Mouse (Mus musculus) liver, embryonic 13.5 days (tissue): ENCODE results near the gene Agap1. TPM values are rescaled to one million over a fixed set of nuclear protein-coding genes. Genes with fewer than 3 reads are reported as not detected.

Experiments
- ATAC-seq: fragments of 200-750 bp; cut with Nextera tagmentation; 2 replicates; pipeline ENCODE4 v1.8.0; 2017; ENCODE audit warnings: low read depth, mild to moderate bottlenecking, moderate number of reproducible peaks, moderate library complexity
- DNase-seq: peaks from one replicate; pipeline ENCODE4 v3.0.0; 2022
- H3K27ac ChIP-seq: fragments of 300-500 bp; sonication (generic); 2 replicates; pipeline ENCODE4 v1.5.1; 2015; ENCODE audit warnings: moderate library complexity, mild to moderate bottlenecking, inconsistent platforms
- H3K27me3 ChIP-seq: fragments of 300-500 bp; sonication (generic); 2 replicates; pipeline ENCODE4 v1.6.1; 2015; ENCODE audit warnings: mild to moderate bottlenecking, inconsistent platforms
- H3K36me3 ChIP-seq: fragments of 300-500 bp; sonication (generic); 2 replicates; pipeline ENCODE4 v1.6.1; 2015; ENCODE audit warnings: mild to moderate bottlenecking, inconsistent platforms
- H3K4me1 ChIP-seq: fragments of 300-500 bp; sonication (generic); replicated peaks from 2 replicates; pipeline ENCODE4 v1.6.1; 2015; ENCODE audit warnings: inconsistent platforms
- H3K4me2 ChIP-seq: fragments of 300-500 bp; sonication (generic); 2 replicates; pipeline ENCODE4 v1.6.1; 2015; ENCODE audit warnings: inconsistent platforms, mild to moderate bottlenecking, moderate library complexity
- H3K4me3 ChIP-seq: fragments of 300-500 bp; sonication (generic); replicated peaks from 2 replicates; pipeline ENCODE4 v1.5.1; 2015; ENCODE audit warnings: mild to moderate bottlenecking, inconsistent platforms
- H3K9ac ChIP-seq: fragments of 300-500 bp; sonication (generic); 2 replicates; pipeline ENCODE4 v1.6.1; 2015; ENCODE audit warnings: mild to moderate bottlenecking, inconsistent platforms
- H3K9me3 ChIP-seq: fragments of 300-500 bp; sonication (generic); replicated peaks from 2 replicates; pipeline ENCODE4 v1.6.1; 2016; ENCODE audit warnings: inconsistent platforms
- WGBS: fragments of 180-500 bp; shearing (Covaris S2); methylation state at CpG from one replicate; pipeline ENCODE4 v1.1.7; 2015; ENCODE audit not compliant: insufficient replicate concordance; 5-methylcytosine and 5-hydroxymethylcytosine counted together
- polyA plus RNA-seq: library from polyadenylated mRNA; unstranded; fragments of >200 nt; fragmentation: Nextera tagmentation; extraction: Ambion mirVana; gene quantifications from 2 replicates; pipeline ENCODE4 v1.2.1, GENCODE M21; 2015

Agap1 gene
- polyA plus RNA-seq, 1 experiment from 2014 or later, result 1.2 TPM

GRCm38 (mm10) chr1:89781861-89782260, 327.3 kb downstream of the Agap1 start:
- no peak for ATAC-seq
- Histone ChIP-seq H3K9me3 (no peaks in the 10 kb centered on the region), H3K27me3 (no peaks in the 10 kb centered on the region), H3K36me3 (no peaks in the 10 kb centered on the region), H3K4me3 (no peak overlapping the region), H3K27ac (no peak overlapping the region), H3K4me1 (no peaks in the 10 kb centered on the region), H3K9ac (no peak overlapping the region), H3K4me2 (no peak overlapping the region)
- DNase-seq, result no peak
- 61% methylated on average over 8 of the region's 8 CpGs for WGBS

GRCm38 (mm10) chr1:89786793-89787192, 332.2 kb downstream of the Agap1 start:
- DNase-seq (no peak), ATAC-seq (no peak)
- Histone ChIP-seq H3K27me3 (no peaks in the 10 kb centered on the region), H3K4me3 (no peak overlapping the region), H3K4me2 (no peak overlapping the region), H3K9me3 (no peaks in the 10 kb centered on the region), H3K9ac (no peak overlapping the region), H3K27ac (no peak overlapping the region), H3K4me1 (no peaks in the 10 kb centered on the region), H3K36me3 (no peaks in the 10 kb centered on the region)
- WGBS, result 36% methylated on average over 6 of the region's 6 CpGs

- DNase-seq (no peak), ATAC-seq (no peak)
- Histone ChIP-seq H3K9ac (no peak overlapping the region), H3K27ac (no peak overlapping the region), H3K4me2 (no peak overlapping the region), H3K4me1 (no peaks in the 10 kb centered on the region), H3K27me3 (no peaks in the 10 kb centered on the region), H3K9me3 (no peaks in the 10 kb centered on the region), H3K36me3 (no peaks in the 10 kb centered on the region), H3K4me3 (no peak overlapping the region)
- 80% methylated on average over 14 of the region's 14 CpGs for WGBS
These were observed 344.1 kb downstream of the Agap1 start for GRCm38 (mm10) chr1:89798724-89799123.

- H3K4me2 ChIP-seq, result no peak overlapping the region
- no peak overlapping the region for H3K4me3 ChIP-seq
- no peak overlapping the region for H3K9ac ChIP-seq
- DNase-seq (no peak), ATAC-seq (no peak)
- H3K4me1 ChIP-seq, result no peaks in the 10 kb centered on the region
- H3K27me3 ChIP-seq, result no peaks in the 10 kb centered on the region
- 44% methylated on average over 5 of the region's 5 CpGs for WGBS
- H3K27ac ChIP-seq, result no peak overlapping the region
- no peaks in the 10 kb centered on the region for H3K36me3 ChIP-seq
- H3K9me3 ChIP-seq, result no peaks in the 10 kb centered on the region
These were observed 346.9 kb downstream of the Agap1 start for GRCm38 (mm10) chr1:89801506-89801905.

GRCm38 (mm10) chr1:89804981-89805380, 350.4 kb downstream of the Agap1 start:
- Histone ChIP-seq H3K27ac (no peak overlapping the region), H3K4me2 (no peak overlapping the region), H3K27me3 (no peaks in the 10 kb centered on the region), H3K4me3 (no peak overlapping the region), H3K4me1 (no peaks in the 10 kb centered on the region), H3K36me3 (no peaks in the 10 kb centered on the region), H3K9me3 (no peaks in the 10 kb centered on the region), H3K9ac (no peak overlapping the region)
- DNase-seq, result no peak
- no peak for ATAC-seq
- 68% methylated on average over 7 of the region's 7 CpGs for WGBS

GRCm38 (mm10) chr1:89812816-89813215, 358.2 kb downstream of the Agap1 start:
- H3K4me1 ChIP-seq, result no peaks in the 10 kb centered on the region
- H3K9ac ChIP-seq, result no peak overlapping the region
- no peak for ATAC-seq
- H3K36me3 ChIP-seq, result no peaks in the 10 kb centered on the region
- no peaks in the 10 kb centered on the region for H3K9me3 ChIP-seq
- no peak for DNase-seq
- H3K27ac ChIP-seq, result no peak overlapping the region
- 77% methylated on average over 8 of the region's 8 CpGs for WGBS
- no peak overlapping the region for H3K4me3 ChIP-seq
- H3K4me2 ChIP-seq, result no peak overlapping the region
- no peaks in the 10 kb centered on the region for H3K27me3 ChIP-seq

- DNase-seq (no peak), ATAC-seq (no peak)
- Histone ChIP-seq H3K4me2 (no peak overlapping the region), H3K27me3 (no peaks in the 10 kb centered on the region), H3K36me3 (no peaks in the 10 kb centered on the region), H3K9me3 (no peaks in the 10 kb centered on the region), H3K4me1 (no peaks in the 10 kb centered on the region), H3K27ac (no peak overlapping the region), H3K9ac (no peak overlapping the region), H3K4me3 (no peak overlapping the region)
- WGBS, result 72% methylated on average over 14 of the region's 14 CpGs
These were observed 362.0 kb downstream of the Agap1 start for GRCm38 (mm10) chr1:89816487-89817206.

- H3K4me3 ChIP-seq, result no peak overlapping the region
- no peak for ATAC-seq
- H3K27me3 ChIP-seq, result no peaks in the 10 kb centered on the region
- no peak overlapping the region for H3K9ac ChIP-seq
- H3K9me3 ChIP-seq, result no peaks in the 10 kb centered on the region
- 67% methylated on average over 4 of the region's 4 CpGs for WGBS
- H3K36me3 ChIP-seq, result no peaks in the 10 kb centered on the region
- H3K27ac ChIP-seq, result no peak overlapping the region; the same call in 1 of the 2 replicates
- H3K4me1 ChIP-seq, result no peaks in the 10 kb centered on the region
- no peak for DNase-seq
- no peak overlapping the region for H3K4me2 ChIP-seq
These were observed 367.2 kb downstream of the Agap1 start for GRCm38 (mm10) chr1:89821822-89822221.

- no peak for DNase-seq
- Histone ChIP-seq H3K36me3 (no peaks in the 10 kb centered on the region), H3K9ac (no peak overlapping the region), H3K27ac (no peak overlapping the region), H3K27me3 (no peaks in the 10 kb centered on the region), H3K9me3 (no peaks in the 10 kb centered on the region), H3K4me3 (no peak overlapping the region), H3K4me1 (no peaks in the 10 kb centered on the region), H3K4me2 (no peak overlapping the region)
- peak; percentile 65 for ATAC-seq
- 64% methylated on average over 3 of the region's 3 CpGs for WGBS
These were observed 367.8 kb downstream of the Agap1 start for GRCm38 (mm10) chr1:89822431-89822830.

- DNase-seq (no peak), ATAC-seq (no peak)
- H3K4me2 ChIP-seq, result no peak overlapping the region
- H3K4me3 ChIP-seq, result no peak overlapping the region
- no peak overlapping the region for H3K9ac ChIP-seq
- H3K27ac ChIP-seq, result no peak overlapping the region
- no peaks in the 10 kb centered on the region for H3K4me1 ChIP-seq
- 82% methylated on average over 7 of the region's 7 CpGs for WGBS
- no peaks in the 10 kb centered on the region for H3K27me3 ChIP-seq
- no peaks in the 10 kb centered on the region for H3K9me3 ChIP-seq
- H3K36me3 ChIP-seq, result no peaks in the 10 kb centered on the region
These were observed 368.4 kb downstream of the Agap1 start for GRCm38 (mm10) chr1:89823036-89823435.

- no peak for ATAC-seq
- Histone ChIP-seq H3K4me1 (no peaks in the 10 kb centered on the region), H3K9me3 (no peaks in the 10 kb centered on the region), H3K36me3 (no peaks in the 10 kb centered on the region), H3K27ac (no peak overlapping the region), H3K4me2 (no peak overlapping the region), H3K4me3 (no peak overlapping the region), H3K27me3 (no peaks in the 10 kb centered on the region), H3K9ac (no peak overlapping the region)
- no peak for DNase-seq
- WGBS, result 56% methylated on average over 3 of the region's 3 CpGs
These were observed 372.4 kb downstream of the Agap1 start for GRCm38 (mm10) chr1:89827051-89827450.

- ATAC-seq, result no peak
- Histone ChIP-seq H3K4me2 (no peak overlapping the region), H3K9me3 (no peaks in the 10 kb centered on the region), H3K4me3 (no peak overlapping the region), H3K27ac (no peak overlapping the region), H3K36me3 (no peaks in the 10 kb centered on the region), H3K9ac (no peak overlapping the region), H3K27me3 (no peaks in the 10 kb centered on the region), H3K4me1 (no peaks in the 10 kb centered on the region)
- 38% methylated on average over 1 of the region's 1 CpGs for WGBS
- no peak for DNase-seq
These were observed 376.5 kb downstream of the Agap1 start for GRCm38 (mm10) chr1:89831095-89831494.
